Mouse (Mus musculus): ENCODE measurements at regions not wholly inside any gene's neighbourhood (a gene's known extent, or its start where the extent isn't known, plus 50 kb on each side); places are given as distances from the start of the nearest gene placed in this dataset.
A peak's percentile ranks its signal among the peaks of the same experiment; 100 is the strongest.

DNA sequence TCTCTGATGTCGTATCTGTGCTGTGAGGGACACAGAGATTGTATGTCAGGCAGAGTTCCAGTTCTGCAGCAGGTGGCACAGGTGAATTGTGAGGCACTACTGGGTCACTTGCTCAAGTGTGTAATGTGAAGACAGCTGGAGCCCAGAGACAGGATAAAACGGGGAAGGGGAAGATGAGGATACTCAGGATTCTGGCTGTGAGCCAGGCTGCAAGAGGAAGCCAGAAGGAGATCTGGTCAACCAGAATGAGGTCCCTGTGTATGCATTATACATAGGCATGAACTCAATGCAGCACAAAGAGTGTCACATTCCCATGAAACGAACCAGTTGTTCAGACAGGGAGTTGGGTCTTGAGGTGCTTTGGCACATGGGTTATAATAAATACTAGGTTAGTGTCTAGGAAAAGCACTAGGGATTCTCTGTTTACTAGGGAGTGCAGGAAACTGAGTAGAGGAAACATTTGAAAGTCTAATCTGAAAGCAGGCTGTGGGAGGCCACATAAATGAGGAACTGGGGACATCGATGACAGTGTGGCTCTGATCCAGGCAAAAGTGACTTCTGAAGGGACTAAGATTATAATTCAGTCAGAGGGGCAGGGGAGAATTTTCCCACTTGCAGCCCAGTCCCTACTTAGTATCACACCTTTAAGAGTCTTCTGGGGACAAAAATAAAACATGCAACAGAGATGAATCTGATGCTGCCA lies 109.9 kb upstream of the Rxfp2 start:
- no peak for DNase-seq (ENCODE audit: extremely low spot score)

- no peak for DNase-seq (ENCODE audit: extremely low spot score)
Measured at GRCm38 (mm10) chr5:149909108-149909739, 109.3 kb upstream of the Rxfp2 start.

DNA sequence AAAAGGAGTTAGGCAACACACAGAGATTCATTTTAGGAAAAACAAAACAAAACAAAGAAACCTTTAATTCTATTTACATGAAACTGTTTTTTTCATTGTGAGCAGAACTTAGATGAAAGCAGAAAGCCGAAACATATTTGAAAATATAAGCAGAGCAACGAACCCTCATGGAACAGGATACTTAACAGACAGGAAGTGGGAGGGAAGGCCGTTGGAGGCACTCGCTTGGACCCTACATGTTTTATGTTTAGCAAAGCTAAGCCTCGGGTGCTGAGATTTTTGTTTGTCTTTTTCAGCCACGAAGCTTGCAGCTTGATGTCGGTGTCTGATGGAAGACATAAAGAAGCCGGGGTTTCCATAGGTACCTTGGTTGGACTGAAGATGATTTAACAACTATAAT lies 108.5 kb upstream of the Rxfp2 start:
- no peak for DNase-seq (ENCODE audit: extremely low spot score)

DNA sequence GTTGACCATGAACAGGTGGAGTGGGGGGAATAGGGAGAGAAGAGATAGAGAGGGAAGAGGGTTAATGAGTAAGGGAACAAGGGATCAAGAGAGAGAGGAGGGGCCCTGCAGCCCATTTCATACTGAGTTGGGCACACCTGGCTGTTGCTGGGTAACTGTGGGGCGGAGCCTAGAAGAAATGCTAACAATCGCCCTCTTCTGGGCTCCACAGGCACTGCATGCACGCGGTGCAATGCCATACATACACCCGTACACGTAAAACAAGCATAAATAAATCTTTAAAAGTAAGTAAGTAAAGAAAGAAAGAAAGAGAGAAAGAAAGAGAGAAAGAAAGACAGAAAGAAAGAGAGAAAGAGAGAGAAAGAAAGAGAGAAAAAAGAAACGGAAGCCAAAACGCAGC lies 106.5 kb upstream of the Rxfp2 start:
- DNase-seq (ENCODE audit: extremely low spot score) = no peak

GRCm38 (mm10) chr5:149915761-149916160 lies 102.7 kb upstream of the Rxfp2 start:
- DNase-seq (ENCODE audit: extremely low spot score) = no peak

- DNase-seq (ENCODE audit: extremely low spot score) = peak; percentile 24
Measured at GRCm38 (mm10) chr5:149917374-149917773, 101.1 kb upstream of the Rxfp2 start.

GRCm38 (mm10) chr5:149919097-149919496 lies 99.4 kb upstream of the Rxfp2 start:
- no peak for DNase-seq (ENCODE audit: extremely low spot score)

GRCm38 (mm10) chr5:149920326-149920725 lies 98.1 kb upstream of the Rxfp2 start:
- no peak for DNase-seq (ENCODE audit: extremely low spot score)

- no peak for DNase-seq (ENCODE audit: extremely low spot score)
Measured at GRCm38 (mm10) chr5:149924501-149924900, 94.0 kb upstream of the Rxfp2 start.

GRCm38 (mm10) chr5:149926786-149927185 lies 91.7 kb upstream of the Rxfp2 start:
- no peak for DNase-seq (ENCODE audit: extremely low spot score)

DNA sequence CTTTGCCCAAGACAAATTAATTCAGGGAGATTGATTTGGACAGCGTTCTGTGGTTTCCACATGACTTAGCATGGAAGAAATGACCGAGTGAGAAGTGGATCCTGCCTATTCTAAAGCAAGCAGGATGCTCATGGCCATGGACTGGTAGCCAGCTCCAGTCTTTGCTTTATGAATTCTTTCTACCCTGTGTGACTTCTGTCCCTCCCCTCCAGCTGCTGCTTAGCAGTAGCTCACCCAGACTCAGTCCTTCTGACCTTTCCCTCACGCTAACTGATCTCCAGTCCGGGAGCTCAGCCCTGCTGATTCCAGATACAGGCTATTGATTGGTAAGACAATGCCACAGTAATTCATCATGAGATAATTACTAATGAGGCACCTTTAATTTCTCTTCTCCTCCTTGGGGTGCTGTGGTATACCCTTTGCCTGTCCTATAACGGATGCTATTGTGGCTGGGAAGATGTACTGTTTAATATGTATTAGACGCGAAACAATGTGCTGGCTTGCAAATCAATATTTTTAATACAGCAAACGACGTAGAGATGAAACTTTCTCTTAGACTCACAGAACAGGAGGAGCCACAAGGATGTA lies 86.8 kb upstream of the Rxfp2 start:
- DNase-seq (ENCODE audit: extremely low spot score) = no peak

DNA sequence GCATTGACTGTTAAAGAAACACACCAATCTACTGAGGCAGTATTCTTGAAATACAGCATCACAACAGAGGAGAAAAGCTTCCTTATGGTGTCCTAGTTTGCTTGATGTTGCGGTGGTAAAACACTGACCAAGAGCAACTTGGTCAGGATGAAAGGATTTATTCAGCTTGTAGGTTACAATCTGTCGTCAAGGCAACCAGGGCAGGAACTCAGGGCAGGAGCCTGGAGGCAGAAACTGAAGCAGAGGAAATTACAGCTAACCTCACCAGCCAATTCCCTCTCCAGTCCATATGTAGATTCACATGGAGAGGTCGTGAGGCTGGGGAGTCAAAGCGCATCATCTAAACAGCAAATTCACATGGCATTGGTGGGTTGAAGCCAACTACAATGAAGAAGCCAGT lies 86.3 kb upstream of the Rxfp2 start:
- no peak for DNase-seq (ENCODE audit: extremely low spot score)

DNA sequence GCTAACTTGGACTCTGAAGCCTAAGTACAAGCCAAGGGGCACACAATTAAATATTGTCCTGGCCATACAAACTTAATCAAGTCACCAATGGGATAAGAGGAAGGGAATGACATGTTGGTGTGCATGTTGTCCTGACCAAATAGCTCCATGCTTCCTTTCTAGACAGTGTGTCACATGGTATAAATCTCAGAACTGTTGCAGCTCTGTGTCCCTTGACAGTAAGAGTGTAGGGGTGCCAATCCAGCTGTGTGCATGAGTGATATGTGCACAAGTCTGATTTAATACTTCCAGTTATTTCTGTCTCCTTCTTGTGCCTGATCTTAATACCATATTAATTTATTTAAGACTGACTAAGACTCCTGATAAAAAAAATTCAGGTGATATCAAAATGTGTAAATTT lies 72.8 kb upstream of the Rxfp2 start:
- no peak for DNase-seq (ENCODE audit: extremely low spot score)

GRCm38 (mm10) chr5:149947491-149947890 lies 71.0 kb upstream of the Rxfp2 start:
- no peak for DNase-seq (ENCODE audit: extremely low spot score)

GRCm38 (mm10) chr5:149956931-149957330 lies 61.5 kb upstream of the Rxfp2 start:
- no peak for DNase-seq (ENCODE audit: extremely low spot score)

- no peak for DNase-seq (ENCODE audit: extremely low spot score)
Measured at GRCm38 (mm10) chr5:149961178-149961577, 57.3 kb upstream of the Rxfp2 start.

GRCm38 (mm10) chr5:149964748-149965147 lies 53.7 kb upstream of the Rxfp2 start:
- peak; percentile 5 for DNase-seq (ENCODE audit: extremely low spot score)
